Comparison of ENCODE assay signal across 36 mouse cellular contexts in the genomic region with DNA sequence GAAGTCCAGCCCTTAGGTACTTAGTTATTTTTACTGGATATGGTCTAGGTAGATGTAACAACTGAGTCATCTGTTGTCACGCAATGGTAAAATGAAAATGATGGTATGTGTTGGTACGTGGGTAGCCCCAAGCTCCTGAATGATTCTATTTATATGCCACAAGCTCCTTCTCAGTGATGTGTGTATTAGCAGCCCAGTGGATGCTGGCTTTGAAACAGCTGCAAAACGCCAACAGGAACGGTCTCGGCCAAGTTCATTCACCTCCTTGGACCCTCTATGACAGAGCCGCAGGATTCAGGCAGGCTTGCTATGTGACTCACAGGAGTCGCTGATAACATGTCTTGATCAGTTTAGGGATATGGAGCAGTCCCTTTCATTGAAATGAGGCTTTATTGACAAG. TPM values are rescaled to one million over a fixed set of nuclear protein-coding genes. Genes with fewer than 3 reads are reported as not detected.
A peak's percentile ranks its signal among the peaks of the same experiment; 100 is the strongest.
DNase-seq lines count a peak whose midpoint lies in the region; ATAC-seq lines count a peak whose summit lies in the region.
"Had no signal": no experiment of that assay in that cellular context is flagged by ENCODE, and none has a peak within 500 bp of the region (broad histone marks: within the 10 kb centered on the region; RNA-seq: fewer than 3 reads in every experiment).

No protein-coding gene starts in this region.

- peaks cover 53% of the 10 kb centered on the region for H3K4me1 ChIP-seq in limb, embryonic 10.5 days
- H3K4me1 ChIP-seq: forebrain, embryonic 12.5 days; liver, embryonic 15.5 days; midbrain, embryonic 12.5 days; neural tube, embryonic 12.5 days had no signal

- no peak for DNase-seq in frontal cortex, postnatal 10 days (ENCODE audit: low spot score in 2 of 2)
- DNase-seq in kidney, postnatal 4 days: peak; percentile 42 to 49
- no peak for DNase-seq in kidney, postnatal 25 days
- peak; percentile 46 for DNase-seq in NIH3T3 (ENCODE audit: low read depth)
- no peak for DNase-seq in limb, embryonic 10.5 days (ENCODE audit: low spot score)
- no peak for DNase-seq in lung, postnatal 4 days
- no peak for DNase-seq in urinary bladder, postnatal 10 days (ENCODE audit: low spot score)
- DNase-seq: adrenal gland, postnatal 10 days; cerebellum, adult 11 months; cerebellum, postnatal 25 days; forebrain, postnatal 0 days; gastrocnemius, postnatal 14 days; kidney, adult 2 months; left cerebral cortex, postnatal 4 days; lung, embryonic 14.5 days; lung, postnatal 14 days; right cerebral cortex, postnatal 4 days; thymus, adult 2 months; thymus, postnatal 36 days had no signal

- H3K27me3 ChIP-seq in limb, embryonic 10.5 days (ENCODE audit: low read depth, poor library complexity, severe bottlenecking): no peaks in the 10 kb centered on the region
- H3K27me3 ChIP-seq: forebrain, embryonic 12.5 days; liver, embryonic 15.5 days; midbrain, embryonic 12.5 days; neural tube, embryonic 12.5 days; Patski had no signal

- peaks cover 17% of the 10 kb centered on the region for H3K36me3 ChIP-seq in limb, embryonic 10.5 days
- H3K36me3 ChIP-seq: G1E; liver, embryonic 15.5 days had no signal

- no peak overlapping the region for H3K4me3 ChIP-seq in limb, embryonic 10.5 days
- H3K4me3 ChIP-seq: forebrain, embryonic 12.5 days; liver, embryonic 15.5 days; midbrain, embryonic 12.5 days; myocyte; neural tube, embryonic 12.5 days had no signal

- peak overlapping the region; percentile 50; the same call in 1 of the 2 replicates for H3K27ac ChIP-seq in limb, embryonic 10.5 days
- H3K27ac ChIP-seq: forebrain, embryonic 12.5 days; hindbrain, embryonic 14.5 days; kidney, postnatal 0 days; liver, embryonic 15.5 days; midbrain, embryonic 12.5 days; neural tube, embryonic 12.5 days had no signal

- H3K9me3 ChIP-seq in limb, embryonic 10.5 days (replicated peaks): no peaks in the 10 kb centered on the region; the same call in 1 of the 2 replicates
- H3K9me3 ChIP-seq: forebrain, embryonic 12.5 days; liver, embryonic 15.5 days; midbrain, embryonic 12.5 days; neural tube, embryonic 12.5 days had no signal

- 91% methylated on average over 7 of the region's 7 CpGs for WGBS in limb, embryonic 10.5 days

- peak; percentile 17; the same call in 1 of the 2 replicates for ATAC-seq in frontal cortex, adult (ENCODE audit: low TSS enrichment)
- ATAC-seq: forebrain, postnatal 0 days; Patski had no signal

RNA-seq across cellular contexts. Expression of a gene that starts 38.2 kb away (rescaled TPM):
- polyA plus RNA-seq in limb, embryonic 10.5 days (2016; fragmentation: Nextera tagmentation; extraction: Ambion mirVana): not detected in 2 replicates
- polyA plus RNA-seq: embryonic facial prominence, embryonic 11.5 days; forebrain, embryonic 12.5 days; forebrain, postnatal 0 days; G1E; heart, embryonic 11.5 days; heart, postnatal 0 days; hindbrain, embryonic 14.5 days; intestine, embryonic 14.5 days; kidney, adult 2 months; kidney, postnatal 0 days; liver, adult 2 months; liver, embryonic 15.5 days; lung, embryonic 14.5 days; midbrain, embryonic 12.5 days; midbrain, postnatal 0 days; myocyte; neural tube, embryonic 12.5 days; Patski; spleen, adult 2 months; thymus, adult 2 months had no signal

Comparison
In these comparisons a context has a peak if more than half of its experiments do, and no peak if none do; other contexts are left out.
1. DNase-seq: peak in kidney, postnatal 4 days (2 of 2) and NIH3T3 (single experiment); none in frontal cortex, postnatal 10 days (0 of 2), kidney, postnatal 25 days (0 of 2), limb, embryonic 10.5 days (single experiment), lung, postnatal 4 days (0 of 2) and urinary bladder, postnatal 10 days (single experiment).